Mouse (Mus musculus) forelimb bud, embryonic 11.5 days (tissue): ENCODE data around the gene Esf1.
"Not testable (repeated sequence)": the region's sequence is repeated elsewhere in the genome, so short reads cannot be mapped to it uniquely, and the experiment has no call there.

ENCODE experiments used
- DNase-seq: peaks from one replicate; pipeline ENCODE4 v3.0.0-alpha.2; 2012; ENCODE audit warnings: low read depth, low spot score

Esf1 gene

GRCm38 (mm10) chr2:140170127-140170802 lies at the start of gene Esf1, which contains the start of gene Ndufaf5:
Esf1 (minus strand) TSS chr2:140170564.
Ndufaf5 (plus strand) TSS chr2:140170649.
- DNase-seq, result peak; percentile 96

- DNase-seq, result no peak
These were observed 45.6 kb upstream of the Esf1 start for GRCm38 (mm10) chr2:140215965-140216364.

GRCm38 (mm10) chr2:140215415-140215814 lies 45.1 kb upstream of the Esf1 start:
- no peak for DNase-seq

- DNase-seq, result no peak
These were observed 44.2 kb upstream of the Esf1 start for GRCm38 (mm10) chr2:140214519-140215027.

- no peak for DNase-seq
These were observed 33.4 kb upstream of the Esf1 start for GRCm38 (mm10) chr2:140203756-140204155.

GRCm38 (mm10) chr2:140202573-140202972 lies 32.2 kb upstream of the Esf1 start:
- DNase-seq, result no peak

- no peak for DNase-seq
These were observed 30.3 kb upstream of the Esf1 start for GRCm38 (mm10) chr2:140200713-140201112.

- not testable (repeated sequence) for DNase-seq
These were observed 15.4 kb upstream of the Esf1 start for GRCm38 (mm10) chr2:140185685-140186210.

- peak; percentile 6 for DNase-seq
These were observed 614 bp upstream of the Esf1 start for GRCm38 (mm10) chr2:140170803-140171553.

- DNase-seq, result no peak
These were observed 1.3 kb downstream of the Esf1 start for GRCm38 (mm10) chr2:140169057-140169456.

GRCm38 (mm10) chr2:140163351-140163854 lies 7.0 kb downstream of the Esf1 start:
- DNase-seq, result no peak

- peak; percentile 13 for DNase-seq
These were observed 11.1 kb downstream of the Esf1 start for GRCm38 (mm10) chr2:140159186-140159730.

GRCm38 (mm10) chr2:140151743-140152142 lies 18.6 kb downstream of the Esf1 start, which contains the start of gene Gm17374:
Gm17374 (plus strand) TSS chr2:140152043.
- not testable (repeated sequence) for DNase-seq

GRCm38 (mm10) chr2:140125516-140125915 lies 44.8 kb downstream of the Esf1 start:
- no peak for DNase-seq

- DNase-seq, result no peak
These were observed 56.5 kb downstream of the Esf1 start for GRCm38 (mm10) chr2:140113851-140114250.

- no peak for DNase-seq
These were observed 61.4 kb downstream of the Esf1 start for GRCm38 (mm10) chr2:140108945-140109344.

GRCm38 (mm10) chr2:140107641-140108040 lies 62.7 kb downstream of the Esf1 start:
- no peak for DNase-seq

GRCm38 (mm10) chr2:140104951-140105350 lies 65.4 kb downstream of the Esf1 start:
- no peak for DNase-seq

GRCm38 (mm10) chr2:140100551-140101474 lies 69.6 kb downstream of the Esf1 start:
- DNase-seq, result no peak

- no peak for DNase-seq
These were observed 70.4 kb downstream of the Esf1 start for GRCm38 (mm10) chr2:140099971-140100370.

GRCm38 (mm10) chr2:140097131-140097591 lies 73.2 kb downstream of the Esf1 start:
- DNase-seq, result no peak
